Mouse (Mus musculus) MEL (cell line): ENCODE data around the gene Trappc10.

Source experiments
- CTCF ChIP-seq, 3 experiments: IDR thresholded peaks in 2 of 3; conservative IDR thresholded peaks in 1 of 3; 2 replicates each; pipeline ENCODE4 v1.5.1; 2011 to 2012; ENCODE audit warnings: low read length in 3 of 3, low read depth in 2 of 3, mild to moderate bottlenecking in 2 of 3, improper control_type of control experiment in 1 of 3, inconsistent platforms in 1 of 3, mixed read lengths in 1 of 3, moderate library complexity in 1 of 3; ENCODE audit not compliant: control insufficient read depth in 1 of 3, insufficient read depth in 1 of 3, poor library complexity in 1 of 3, severe bottlenecking in 1 of 3
- EP300 ChIP-seq, 2 experiments: IDR thresholded peaks; 2 replicates each; pipeline ENCODE4 v1.6.1; 2011; ENCODE audit warnings: improper control_type of control experiment in 2 of 2, low read length in 2 of 2, low read depth in 1 of 2, mild to moderate bottlenecking in 1 of 2
- POLR2A ChIP-seq, 2 experiments: IDR thresholded peaks; 2 replicates each; pipeline ENCODE4 v1.6.1; 2011 to 2012; ENCODE audit warnings: low read length in 2 of 2, mild to moderate bottlenecking in 2 of 2, control low read depth in 1 of 2, improper control_type of control experiment in 1 of 2, low read depth in 1 of 2, moderate library complexity in 1 of 2; ENCODE audit not compliant: control insufficient read depth in 1 of 2, insufficient read depth in 1 of 2, poor library complexity in 1 of 2
- TCF12 ChIP-seq: IDR thresholded peaks from 2 replicates; pipeline ENCODE4 v1.6.1; 2014; ENCODE audit warnings: low read depth, mild to moderate bottlenecking, inconsistent platforms, low read length, improper control_type of control experiment, moderate library complexity
- USF1 ChIP-seq: IDR thresholded peaks from 2 replicates; pipeline ENCODE4 v1.6.1; 2014; ENCODE audit warnings: low read depth, mild to moderate bottlenecking, inconsistent platforms, low read length, improper control_type of control experiment, moderate library complexity
- ZC3H11A ChIP-seq: IDR thresholded peaks from 2 replicates; pipeline ENCODE4 v1.6.1; 2012; ENCODE audit warnings: low read depth, mild to moderate bottlenecking, inconsistent platforms, low read length, improper control_type of control experiment
- ZNF384 ChIP-seq: IDR thresholded peaks from 2 replicates; pipeline ENCODE4 v1.6.1; 2012; ENCODE audit warnings: low read depth, mild to moderate bottlenecking, inconsistent platforms, low read length, improper control_type of control experiment

DNA sequence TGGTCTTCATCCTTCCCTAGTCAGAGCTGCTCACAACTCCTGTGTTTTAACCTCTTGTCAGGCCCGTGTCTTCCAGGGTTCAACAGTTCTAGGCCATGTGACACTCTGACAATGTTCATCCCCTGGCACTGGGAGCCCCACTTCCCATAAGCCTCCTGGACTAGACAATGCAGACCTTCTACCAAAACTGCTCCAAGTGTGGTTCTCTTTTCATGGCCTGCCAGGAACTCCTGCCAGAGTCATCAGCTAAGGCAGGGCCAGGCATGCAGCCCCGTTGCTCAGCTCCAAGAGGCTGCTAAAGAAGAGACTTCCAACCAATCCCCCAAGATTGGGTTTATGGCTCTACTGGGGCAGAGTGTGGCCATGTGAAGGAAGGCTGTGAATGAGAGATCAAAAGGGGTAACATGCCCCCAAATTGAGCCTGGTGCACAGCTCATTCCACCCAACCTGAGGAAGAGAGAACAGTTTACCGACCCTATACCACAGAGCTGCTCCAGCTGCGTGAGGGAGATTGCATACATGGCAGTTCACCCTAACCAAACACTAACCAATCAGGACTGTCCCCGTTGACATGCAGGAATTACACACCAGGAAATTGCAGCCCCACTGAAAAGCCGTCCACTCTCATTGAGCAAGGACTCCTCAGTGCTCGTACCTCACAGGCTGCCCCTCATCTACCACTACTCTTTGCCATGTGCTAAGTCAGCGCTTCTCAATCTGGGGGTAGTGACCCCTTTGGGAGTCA, 7.4 kb downstream of the Trappc10 start:
- TF ChIP-seq POLR2A (IDR thresholded peaks at IDR 0.05; ENCODE audit: control insufficient read depth in 1 of 2, insufficient read depth in 1 of 2, low read depth in 1 of 2, low read length in 2 of 2, poor library complexity in 1 of 2), result no peak
- TF ChIP-seq ZC3H11A, result no peak
- no peak for TF ChIP-seq USF1
- TF ChIP-seq EP300 (IDR thresholded peaks at IDR 0.05; ENCODE audit: low read depth in 1 of 2, low read length in 2 of 2), result no peak
- no peak for TF ChIP-seq CTCF (IDR thresholded peaks at IDR 0.05 in 2 of 3, conservative IDR thresholded peaks at IDR 0.05 in 1 of 3; ENCODE audit: control insufficient read depth in 1 of 3, insufficient read depth in 1 of 3, low read depth in 2 of 3, low read length in 3 of 3, poor library complexity in 1 of 3, severe bottlenecking in 1 of 3)
- no peak for TF ChIP-seq TCF12
- no peak for TF ChIP-seq ZNF384
